Comparison of ENCODE assay signal across 9 mouse cellular contexts in the genomic region with DNA sequence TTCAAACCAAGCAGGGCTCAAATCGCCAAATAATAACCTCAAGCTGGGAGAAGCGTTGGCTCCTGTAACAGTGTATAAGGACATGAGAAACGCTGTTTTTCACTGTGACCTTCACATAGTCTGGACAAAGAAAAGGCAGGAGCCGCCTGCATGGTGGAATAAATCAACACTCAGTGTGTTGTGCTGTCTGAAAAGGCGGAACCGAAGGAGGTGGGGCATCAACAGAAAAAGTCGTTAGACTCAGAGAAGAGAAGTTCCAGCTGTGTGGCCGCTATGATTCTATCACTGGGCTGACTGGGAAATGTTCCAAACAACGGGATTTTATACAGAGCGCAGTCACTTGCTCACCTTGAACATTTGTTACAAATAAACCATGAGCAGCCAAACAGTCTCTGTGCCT.
DNase-seq lines count a peak whose midpoint lies in the region; ATAC-seq lines count a peak whose summit lies in the region.
"Had no signal": no experiment of that assay in that cellular context is flagged by ENCODE, and none has a peak within 500 bp of the region (broad histone marks: within the 10 kb centered on the region; RNA-seq: fewer than 3 reads in every experiment).

No protein-coding gene starts in this region.

- peak; percentile 2 for DNase-seq in kidney, adult 11 months
- no peak for DNase-seq in kidney, adult 18-20 months
- peak; percentile 32 for DNase-seq in limb, embryonic 10.5 days (ENCODE audit: low spot score)
- peak; percentile 33 for DNase-seq in ovary, postnatal 36 days (ENCODE audit: low spot score)
- no peak for DNase-seq in gastrocnemius, postnatal 25 days
- DNase-seq in T-cell, adult 2 months (ENCODE audit: low spot score): no peak
- DNase-seq in layer of hippocampus, adult 18-20 months (ENCODE audit: low spot score in 2 of 2): no peak

- no peaks in the 10 kb centered on the region for H3K36me3 ChIP-seq in forebrain, embryonic 15.5 days
- H3K36me3 ChIP-seq in limb, embryonic 10.5 days: no peaks in the 10 kb centered on the region

- no peak overlapping the region for H3K9ac ChIP-seq in forebrain, embryonic 15.5 days (replicated peaks)

- 32% methylated on average over 10 of the region's 10 CpGs for WGBS in forebrain, embryonic 15.5 days
- WGBS in limb, embryonic 10.5 days: 60% methylated on average over 10 of the region's 10 CpGs

- no peak overlapping the region for H3K27ac ChIP-seq in forebrain, embryonic 15.5 days (replicated peaks)
- peak overlapping the region; percentile 61; the same call in 1 of the 2 replicates for H3K27ac ChIP-seq in limb, embryonic 10.5 days

- H3K4me1 ChIP-seq in forebrain, embryonic 15.5 days: no peaks in the 10 kb centered on the region
- H3K4me1 ChIP-seq in limb, embryonic 10.5 days: peaks cover 7% of the 10 kb centered on the region

- H3K4me2 ChIP-seq in forebrain, embryonic 15.5 days (replicated peaks): 0 out of 2 replicates have a peak overlapping the region, but pooled peaks have one; percentile 14

- no peak overlapping the region for H3K4me3 ChIP-seq in forebrain, embryonic 15.5 days
- no peak overlapping the region for H3K4me3 ChIP-seq in limb, embryonic 10.5 days

- H3K27me3 ChIP-seq in forebrain, embryonic 15.5 days: no peaks in the 10 kb centered on the region
- H3K27me3 ChIP-seq in limb, embryonic 10.5 days (ENCODE audit: low read depth, poor library complexity, severe bottlenecking): no peaks in the 10 kb centered on the region
- H3K27me3 ChIP-seq: CH12.LX had no signal

- H3K9me3 ChIP-seq in forebrain, embryonic 15.5 days: no peaks in the 10 kb centered on the region
- H3K9me3 ChIP-seq in limb, embryonic 10.5 days (replicated peaks): no peaks in the 10 kb centered on the region

- ATAC-seq in forebrain, embryonic 15.5 days (replicated peaks): no peak

Comparison
In these comparisons a context has a peak if more than half of its experiments do, and no peak if none do; other contexts are left out.
1. DNase-seq: peak in kidney, adult 11 months (single experiment), limb, embryonic 10.5 days (single experiment) and ovary, postnatal 36 days (single experiment); none in kidney, adult 18-20 months (single experiment), gastrocnemius, postnatal 25 days (single experiment), T-cell, adult 2 months (single experiment) and layer of hippocampus, adult 18-20 months (0 of 2).